Mouse (Mus musculus) kidney, postnatal 25 days (tissue): ENCODE results near the gene Syngr2.
A peak's percentile ranks its signal among the peaks of the same experiment; 100 is the strongest.

ENCODE experiments used
- DNase-seq, 2 experiments: peaks; one replicate each; pipeline ENCODE4 v3.0.0; 2021; ENCODE audit warnings: mixed read lengths in 2 of 2

The Syngr2 gene

DNA sequence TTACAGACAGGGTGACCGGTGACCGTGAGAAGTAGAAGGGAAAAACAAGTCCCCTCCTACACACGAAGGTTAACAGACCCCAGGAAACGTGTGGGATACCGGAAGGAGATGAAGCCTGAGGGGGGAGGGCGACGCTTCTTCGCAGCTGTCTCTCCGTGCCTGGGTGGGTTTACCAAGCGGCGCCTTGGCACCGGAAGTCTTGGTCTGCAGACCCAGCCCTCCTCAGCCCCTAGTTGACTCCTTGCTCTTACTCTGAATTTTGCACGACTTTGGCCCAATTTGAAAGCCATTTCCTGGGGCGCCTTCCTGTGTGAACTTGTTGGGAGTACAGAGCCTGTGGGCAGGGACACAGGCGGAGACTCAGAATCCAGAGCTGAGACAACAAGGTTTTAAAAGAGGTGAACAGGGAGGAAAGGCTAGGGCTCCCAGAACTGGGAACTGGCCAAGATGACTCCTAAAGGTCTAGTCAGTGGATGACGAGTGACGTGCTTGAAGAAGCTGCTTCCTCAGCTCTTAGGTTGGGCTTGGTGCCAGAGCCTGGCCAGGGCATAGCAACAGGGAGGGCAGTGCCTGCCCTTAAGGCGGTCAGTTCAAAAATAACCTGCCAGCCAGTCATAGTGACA is 28.2 kb upstream of the Syngr2 start:
- DNase-seq = peak; percentile 91 to 94

DNA sequence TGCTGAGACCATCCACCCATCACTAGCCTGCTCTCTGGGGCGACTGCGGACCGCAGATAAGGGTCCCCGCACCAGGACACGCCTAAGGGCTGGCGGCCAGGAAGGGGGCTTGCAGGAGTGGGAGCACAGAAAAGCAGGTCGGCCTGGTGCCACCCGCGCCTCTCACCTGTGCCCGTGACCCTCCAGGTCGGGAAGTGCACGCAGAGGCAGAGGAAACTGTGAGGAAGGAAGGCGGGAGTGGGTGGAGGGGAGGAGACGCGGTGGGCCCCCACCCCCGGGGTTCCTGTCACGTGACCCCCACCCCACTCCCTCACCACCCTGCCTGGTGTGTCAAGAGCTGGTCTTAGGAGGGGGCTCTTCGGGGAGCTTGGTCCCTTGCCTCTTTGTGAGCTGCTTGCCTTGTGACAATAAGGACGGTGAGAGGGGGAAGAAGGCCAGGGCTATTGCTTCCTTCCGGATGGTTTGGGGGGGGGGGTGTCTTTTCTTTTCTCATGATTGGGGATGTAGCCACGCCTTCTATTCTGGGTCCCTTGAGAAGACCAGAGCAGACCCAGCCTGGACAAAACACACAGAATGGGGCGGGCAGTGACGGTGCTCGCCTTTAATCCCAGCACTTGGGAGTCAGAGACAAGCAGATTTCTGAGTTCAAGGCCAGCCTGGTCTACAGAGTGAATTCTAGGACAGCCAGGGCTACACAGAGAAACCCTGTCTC is 27.3 kb upstream of the Syngr2 start, which contains the start of the genes Tmc8 and Tmc6:
Tmc8 (plus strand) TSS at position 84 of the 712 bp plus-strand sequence.
Tmc6 (minus strand) TSS at position 206 of the 712 bp plus-strand sequence.
- DNase-seq = peak; percentile 49 to 78

DNA sequence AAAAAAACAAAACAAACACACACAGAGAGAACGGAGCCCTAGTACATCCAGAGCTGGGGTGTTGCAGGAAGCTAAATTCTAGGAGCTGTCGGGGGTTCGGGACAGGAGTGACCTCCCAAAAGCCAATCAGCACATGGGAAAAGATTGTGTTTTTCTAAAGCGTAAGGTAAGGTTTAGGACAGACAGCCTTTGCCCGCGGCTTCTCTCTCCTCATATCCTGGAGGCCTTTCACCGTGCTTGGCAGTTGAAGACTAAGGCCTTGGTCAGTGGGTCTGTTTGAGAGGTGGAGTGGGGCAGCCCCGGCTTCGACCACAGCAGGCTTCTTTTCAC is 26.8 kb upstream of the Syngr2 start:
- no peak for DNase-seq

GRCm38 (mm10) chr11:117783089-117783488 is 26.4 kb upstream of the Syngr2 start:
- DNase-seq = peak; percentile 66 to 75

GRCm38 (mm10) chr11:117783683-117784309 is 25.7 kb upstream of the Syngr2 start:
- peak; percentile 57 to 74 for DNase-seq

- DNase-seq = peak; percentile 79 to 83
These were observed 23.2 kb upstream of the Syngr2 start for GRCm38 (mm10) chr11:117786294-117786693.

GRCm38 (mm10) chr11:117788481-117788880 is 21.0 kb upstream of the Syngr2 start:
- peak in 1 of 2 experiments; percentile 19 for DNase-seq

DNA sequence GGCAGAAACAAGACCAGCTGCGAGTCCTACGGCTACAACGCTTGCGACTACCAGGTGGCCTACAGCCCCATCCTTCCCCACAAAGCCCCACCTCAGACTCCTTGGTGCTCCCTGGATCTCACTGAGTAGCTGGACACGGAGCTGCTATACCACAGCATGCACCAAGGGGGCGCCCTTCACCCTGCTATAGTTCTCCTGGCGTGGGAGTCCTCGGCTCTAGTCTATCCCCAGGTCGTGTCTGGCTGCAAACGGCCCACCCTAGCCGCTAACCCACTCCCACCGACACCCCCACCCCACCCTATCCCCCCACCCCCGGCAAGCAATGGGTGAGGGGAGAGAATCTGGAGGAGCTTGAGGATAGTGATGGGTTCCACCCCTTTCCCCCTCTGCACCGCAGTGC is 19.2 kb upstream of the Syngr2 start:
- peak; percentile 73 to 77 for DNase-seq

DNA sequence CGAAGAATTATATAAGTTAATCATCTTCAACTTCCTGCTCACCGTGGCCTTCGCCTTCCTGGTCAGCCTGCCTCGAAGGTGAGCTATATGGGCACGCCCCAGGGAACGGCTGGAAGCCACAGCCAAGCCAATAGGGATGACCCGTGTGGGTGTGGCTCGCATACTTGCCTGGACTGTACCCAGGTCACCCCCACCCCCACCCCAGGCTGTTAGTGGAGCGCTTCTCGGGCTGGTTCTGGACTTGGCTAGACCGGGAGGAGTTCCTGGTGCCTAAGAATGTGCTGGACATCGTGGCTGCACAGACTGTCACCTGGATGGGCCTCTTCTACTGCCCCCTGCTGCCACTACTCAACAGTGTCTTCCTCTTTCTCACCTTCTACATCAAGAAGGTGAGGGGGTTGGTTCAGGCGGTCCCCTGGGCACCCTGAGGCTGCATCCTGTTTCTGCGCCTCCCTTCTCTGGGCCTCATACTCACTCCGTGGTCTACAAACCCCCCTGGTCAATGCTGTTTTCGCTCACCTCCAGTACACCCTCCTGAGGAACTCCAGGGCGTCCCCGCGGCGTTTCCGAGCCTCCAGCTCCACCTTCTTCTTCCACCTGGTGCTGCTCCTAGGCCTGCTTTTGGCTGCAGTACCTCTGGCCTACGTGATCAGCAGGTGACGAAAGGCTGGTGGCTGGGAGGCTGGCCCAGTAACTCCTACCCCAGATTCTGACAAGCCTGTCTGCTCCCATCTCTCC is 18.6 kb upstream of the Syngr2 start:
- DNase-seq = peak; percentile 54 to 82

- no peak for DNase-seq
These were observed 18.1 kb upstream of the Syngr2 start for GRCm38 (mm10) chr11:117791441-117791761.

GRCm38 (mm10) chr11:117792281-117792888 is 17.1 kb upstream of the Syngr2 start:
- DNase-seq = peak; percentile 87 to 94

DNA sequence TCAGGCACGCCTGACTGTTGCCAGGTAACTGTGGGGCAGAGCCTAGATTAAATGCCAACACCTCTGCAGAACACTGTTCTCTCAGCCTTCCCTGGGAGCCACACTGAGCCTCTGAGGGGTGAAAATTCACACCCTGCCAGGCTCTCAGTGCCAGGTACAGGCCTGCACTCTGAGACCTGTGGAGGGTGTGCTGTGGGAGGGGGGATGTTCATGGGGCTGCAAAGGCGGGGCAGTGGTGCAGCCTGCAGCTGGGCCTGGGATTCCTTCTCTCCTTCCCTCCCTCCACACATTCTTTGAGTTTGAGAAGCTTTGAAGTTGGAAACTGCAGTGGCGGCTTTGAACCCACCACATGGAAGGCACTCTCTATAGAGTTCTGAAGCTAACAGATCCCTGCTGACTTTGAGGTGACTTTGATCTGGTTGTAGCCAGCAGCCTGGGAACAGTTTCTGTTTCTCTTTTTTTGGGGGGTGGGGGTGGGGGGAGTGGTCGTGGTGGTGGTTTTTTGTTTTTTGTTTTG is 15.4 kb upstream of the Syngr2 start:
- DNase-seq = peak in 1 of 2 experiments; percentile 24

DNA sequence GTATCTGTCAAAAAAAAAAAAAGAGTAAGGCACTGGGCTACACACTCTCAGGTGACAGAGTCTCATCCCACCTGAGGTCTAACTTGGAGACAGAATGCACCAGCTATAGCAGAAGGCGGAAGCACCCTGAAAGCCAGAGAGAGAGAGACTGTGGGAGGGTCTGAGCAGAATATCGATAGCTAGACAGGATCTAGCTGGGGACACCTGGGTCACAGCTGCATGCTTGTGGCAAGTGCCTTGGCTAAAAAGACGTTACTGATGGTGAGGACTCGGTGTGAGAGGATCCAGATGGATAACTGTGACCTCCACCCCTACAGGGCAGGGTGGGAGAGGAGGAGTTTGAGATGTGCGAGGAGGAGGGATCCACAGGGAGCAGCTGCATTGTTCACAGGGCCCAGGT is 12.5 kb upstream of the Syngr2 start:
- DNase-seq = no peak

DNA sequence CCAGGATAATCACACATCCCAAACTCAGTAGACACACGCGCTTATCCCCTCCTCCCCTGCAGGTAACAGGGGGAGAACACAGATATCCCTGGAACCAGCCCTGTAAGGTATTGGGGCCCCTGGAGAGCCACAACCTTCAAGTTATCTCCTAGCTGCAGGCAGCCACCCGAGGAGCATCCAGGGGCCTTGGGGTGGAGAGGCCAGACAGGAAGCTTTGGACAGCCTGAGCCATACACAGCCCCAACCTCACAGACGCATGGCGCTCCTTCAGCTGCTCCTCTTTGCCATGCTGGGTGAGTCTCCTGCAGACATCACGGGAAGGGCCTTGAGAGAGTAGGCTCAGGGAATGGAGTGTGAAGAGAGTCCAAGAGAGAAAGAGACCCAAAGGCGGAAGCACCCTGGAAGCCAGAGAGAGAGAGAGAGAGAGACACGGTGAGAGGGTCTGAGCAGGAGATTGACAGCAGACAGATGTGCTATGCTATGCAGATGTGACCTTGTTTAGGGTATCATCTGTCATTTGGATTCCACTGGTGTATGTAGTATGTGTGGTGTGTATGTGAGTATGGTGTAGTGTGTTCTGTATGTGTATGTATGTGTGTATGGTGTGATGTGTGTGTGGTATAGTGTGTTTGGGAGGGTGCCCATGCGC is 11.8 kb upstream of the Syngr2 start, which contains the start of gene 6030468B19Rik:
6030468B19Rik (plus strand) TSS at position 150 of the 649 bp plus-strand sequence.
- DNase-seq = no peak

DNA sequence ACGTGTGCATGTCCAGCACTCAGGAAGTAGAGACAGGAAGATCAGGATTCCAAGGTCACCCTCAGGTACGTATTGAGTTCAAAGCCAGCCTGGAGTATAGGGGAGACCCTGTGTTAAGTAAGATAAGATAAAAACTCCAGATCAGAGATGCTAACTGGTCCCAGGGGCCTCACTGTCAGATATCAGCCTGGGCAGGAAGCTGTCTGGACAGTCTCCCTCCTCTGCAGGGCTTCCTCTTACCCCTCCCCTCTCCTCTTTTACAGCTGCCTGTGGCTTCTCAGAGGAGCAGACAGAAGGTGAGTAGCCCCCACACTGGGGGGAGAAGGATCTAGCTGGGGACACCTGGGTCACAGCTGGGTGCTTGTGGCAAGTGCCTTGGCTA is 11.3 kb upstream of the Syngr2 start:
- DNase-seq = no peak

GRCm38 (mm10) chr11:117799174-117799573 is 10.3 kb upstream of the Syngr2 start:
- no peak for DNase-seq

DNA sequence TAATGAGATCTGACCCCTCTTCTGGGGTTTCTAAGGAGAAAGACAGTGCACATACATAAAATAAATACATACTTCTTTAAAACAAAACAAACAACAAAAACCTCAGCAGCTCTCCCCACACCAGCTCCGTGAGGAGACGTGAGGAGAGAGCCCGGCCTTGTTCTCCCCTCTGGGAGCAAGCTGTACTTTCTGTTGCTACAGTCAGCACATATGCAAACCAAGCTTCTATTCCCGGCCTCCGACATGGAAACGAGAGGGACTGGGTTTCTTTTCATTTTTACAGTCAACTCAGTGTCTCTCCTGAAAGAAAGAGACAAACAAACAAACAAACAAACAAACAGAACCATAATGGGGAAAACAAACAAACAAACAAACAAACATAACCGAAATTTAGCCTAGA is 9.4 kb upstream of the Syngr2 start:
- DNase-seq = no peak

DNA sequence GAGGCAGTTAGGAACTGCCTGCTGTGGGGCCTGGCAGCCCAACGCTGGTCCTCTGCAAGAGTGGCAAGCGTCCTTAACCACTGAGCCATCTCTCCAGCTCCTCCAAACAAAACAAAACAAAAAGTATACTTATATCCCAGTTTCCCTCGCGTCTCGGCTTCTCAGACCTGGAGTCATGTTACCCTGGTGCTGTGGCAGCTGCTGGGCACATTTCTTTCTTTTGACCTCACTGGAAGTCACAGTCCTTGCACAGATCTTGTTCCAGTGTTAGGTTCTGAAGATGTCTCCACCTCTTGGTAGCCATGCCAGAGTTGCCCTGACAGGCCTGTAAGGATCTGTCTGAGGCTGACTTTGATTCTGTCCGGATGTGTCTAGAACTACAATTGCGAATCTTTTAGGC is 7.8 kb upstream of the Syngr2 start:
- no peak for DNase-seq

DNA sequence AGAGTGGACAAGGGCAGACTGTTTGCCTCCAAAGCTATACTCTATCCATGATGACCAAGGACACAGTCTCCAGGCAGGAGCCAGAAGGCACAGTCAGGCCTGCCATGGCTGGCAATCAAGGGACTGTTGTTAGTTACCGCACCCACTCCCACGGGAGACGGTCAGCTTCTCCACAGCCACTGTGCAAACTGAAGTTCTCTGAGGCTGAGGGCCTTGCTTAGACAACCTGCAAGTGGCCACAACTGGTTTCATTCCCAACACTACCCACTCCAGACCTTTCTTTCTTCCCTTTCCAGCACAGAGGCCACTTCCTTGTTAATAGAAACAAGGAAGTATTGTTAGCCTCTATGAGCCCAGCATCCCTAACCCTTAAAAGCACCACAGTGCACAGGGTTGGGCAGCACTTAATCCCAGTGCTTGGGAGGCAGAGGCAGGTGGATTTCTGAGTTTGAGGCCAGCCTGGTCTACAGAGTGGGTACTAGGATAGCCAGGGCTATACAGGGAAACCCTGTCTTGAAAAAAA is 6.2 kb upstream of the Syngr2 start:
- DNase-seq = no peak

DNA sequence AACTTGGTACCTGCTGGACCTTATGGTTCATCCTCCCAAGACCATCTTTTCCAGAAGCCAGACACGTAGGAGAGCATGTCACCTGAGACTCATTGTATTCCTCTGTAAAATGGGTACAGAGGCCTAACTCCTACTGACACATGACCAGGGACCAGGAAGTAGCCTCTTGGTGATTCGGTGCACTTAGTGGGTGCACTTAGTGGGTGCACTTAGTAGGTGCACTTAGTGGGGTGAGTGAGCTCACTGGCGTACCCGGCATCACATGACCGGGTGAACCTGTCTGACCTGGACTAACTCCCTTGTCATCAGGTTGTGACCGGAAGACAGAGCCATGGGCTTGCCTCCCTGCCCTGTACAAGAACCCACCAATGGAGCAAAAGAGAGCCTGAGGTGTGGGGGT is 2.7 kb upstream of the Syngr2 start:
- DNase-seq = no peak

GRCm38 (mm10) chr11:117810401-117811046 is 1.1 kb downstream of the Syngr2 start:
- DNase-seq = peak; percentile 96 to 98
